Mouse (Mus musculus) lung, adult 2 months (tissue): ENCODE data around the gene Pilra.
"Not testable (repeated sequence)": the region's sequence is repeated elsewhere in the genome, so short reads cannot be mapped to it uniquely, and the experiment has no call there.

Experiments used
- CTCF ChIP-seq: fragments of 200-500 bp; IDR thresholded peaks from 2 replicates; pipeline ENCODE4 v1.5.1; 2011; ENCODE audit warnings: mild to moderate bottlenecking, low read length, control low read depth; ENCODE audit not compliant: insufficient read depth
- POLR2A ChIP-seq: fragments of 200-500 bp; IDR thresholded peaks from 2 replicates; pipeline ENCODE4 v1.6.1; 2011; ENCODE audit warnings: low read depth, mild to moderate bottlenecking, control low read depth, low read length, borderline replicate concordance; ENCODE audit errors: extremely low read depth

GRCm38 (mm10) chr5:137850313-137850712 is 14.2 kb upstream of the Pilra start:
- not testable (repeated sequence) for TF ChIP-seq CTCF, POLR2A
